Mouse (Mus musculus) frontal cortex, postnatal 10 days (tissue): ENCODE data around the gene Smarcc1.
A peak's percentile ranks its signal among the peaks of the same experiment; 100 is the strongest.

Experiments used
- DNase-seq, 2 experiments: peaks; one replicate each; pipeline ENCODE4 v3.0.0; 2022; ENCODE audit warnings: low spot score in 2 of 2, mixed read lengths in 1 of 2

Gene Smarcc1

DNA sequence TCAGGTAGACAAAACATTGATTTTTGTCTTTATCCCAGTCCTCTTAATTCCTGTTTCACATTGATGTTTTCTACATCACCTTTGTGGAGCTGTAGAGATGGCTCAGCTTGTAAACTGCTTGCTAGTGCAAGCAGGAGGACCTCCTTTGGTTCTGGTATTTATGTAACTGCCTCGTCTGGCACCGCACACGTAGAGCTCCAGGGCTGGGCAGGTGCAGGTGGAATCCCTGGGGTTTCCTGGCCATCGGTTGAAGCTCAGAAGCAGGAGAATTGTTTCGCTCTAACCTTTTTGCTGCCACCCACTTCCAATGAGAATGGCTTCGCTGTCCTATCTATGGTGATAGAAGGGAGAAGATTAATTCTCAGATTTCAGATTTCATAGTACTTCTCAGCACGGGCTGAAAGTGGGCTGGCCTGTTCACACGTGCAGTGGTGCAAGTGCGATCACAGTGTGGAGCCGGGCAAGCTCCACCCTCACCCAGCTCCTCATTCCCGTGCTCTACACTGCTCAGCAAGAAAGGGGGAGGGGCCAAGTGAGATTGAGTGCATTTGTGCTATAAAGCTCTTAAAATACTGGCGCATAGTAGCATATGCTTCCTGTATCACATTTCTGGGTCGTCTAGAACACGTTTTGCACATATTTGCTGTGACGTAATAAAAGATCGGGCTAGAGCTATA, 113.0 kb downstream of the Smarcc1 start:
- DNase-seq = no peak

DNA sequence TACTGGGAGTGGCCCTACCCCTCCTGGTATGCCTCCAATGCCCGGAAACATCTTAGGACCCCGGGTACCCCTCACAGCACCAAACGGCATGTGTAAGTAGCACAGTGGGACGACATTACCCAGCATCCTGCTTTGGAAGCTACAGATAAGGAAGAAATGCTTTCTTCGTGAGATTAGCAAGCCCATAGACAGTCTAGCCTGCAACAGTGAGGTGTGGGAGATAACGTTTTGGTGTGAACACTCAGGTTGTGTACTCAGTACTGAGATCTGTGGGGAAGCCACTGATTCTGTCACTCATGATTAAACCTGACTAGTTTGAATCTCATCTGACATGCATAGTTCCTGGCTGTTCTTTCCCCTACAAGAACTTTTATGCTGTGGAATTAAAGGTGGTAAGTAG, 117.5 kb downstream of the Smarcc1 start:
- DNase-seq = no peak

DNA sequence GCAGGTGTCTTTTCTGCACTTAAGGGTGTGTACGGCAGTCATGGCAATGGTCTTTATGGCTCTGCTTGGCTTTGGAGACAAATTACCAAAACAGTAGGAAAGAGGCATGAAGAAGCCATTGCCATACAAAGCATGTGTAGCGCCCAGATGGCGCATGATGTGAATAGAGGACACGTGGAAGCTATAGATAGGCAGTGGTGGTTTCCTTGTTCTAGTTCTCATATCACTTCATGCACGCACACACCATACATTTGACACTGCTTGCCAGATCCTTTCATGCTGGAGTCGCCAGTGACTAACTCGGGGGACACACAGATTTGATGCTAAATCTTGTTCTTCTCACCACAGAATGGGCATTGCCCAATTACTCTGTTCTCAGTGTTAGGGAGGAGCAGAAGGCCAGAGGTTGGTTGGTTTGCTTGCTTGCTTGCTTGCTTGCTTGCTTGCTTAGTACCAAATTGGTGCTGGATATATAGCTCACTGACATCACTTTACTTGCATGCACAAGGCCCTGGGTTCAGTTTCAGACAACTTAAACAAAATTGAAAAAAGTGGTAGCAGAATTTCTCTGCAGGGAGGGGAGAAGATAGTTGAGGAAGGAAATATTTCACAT, 125.8 kb downstream of the Smarcc1 start, which contains the start of gene Cspg5:
Cspg5 (plus strand) TSS at position 563 of the 613 bp plus-strand sequence.
- no peak for DNase-seq

DNA sequence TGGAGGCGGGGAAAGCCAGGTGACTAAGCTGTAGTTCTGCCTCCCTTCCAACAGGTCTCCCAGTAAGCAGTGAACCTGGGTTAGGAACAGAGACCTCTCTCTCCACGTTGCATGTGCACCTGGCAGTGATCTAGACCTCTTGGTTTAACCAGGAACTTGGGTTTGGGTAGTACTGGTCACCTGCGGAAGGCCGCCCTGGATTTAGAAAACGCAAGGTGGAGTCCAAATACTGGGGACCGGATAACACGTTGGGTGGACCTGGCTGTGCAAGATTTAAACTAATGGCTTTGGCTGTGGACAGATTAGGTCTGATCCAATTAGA, 127.0 kb downstream of the Smarcc1 start:
- DNase-seq = no peak

DNA sequence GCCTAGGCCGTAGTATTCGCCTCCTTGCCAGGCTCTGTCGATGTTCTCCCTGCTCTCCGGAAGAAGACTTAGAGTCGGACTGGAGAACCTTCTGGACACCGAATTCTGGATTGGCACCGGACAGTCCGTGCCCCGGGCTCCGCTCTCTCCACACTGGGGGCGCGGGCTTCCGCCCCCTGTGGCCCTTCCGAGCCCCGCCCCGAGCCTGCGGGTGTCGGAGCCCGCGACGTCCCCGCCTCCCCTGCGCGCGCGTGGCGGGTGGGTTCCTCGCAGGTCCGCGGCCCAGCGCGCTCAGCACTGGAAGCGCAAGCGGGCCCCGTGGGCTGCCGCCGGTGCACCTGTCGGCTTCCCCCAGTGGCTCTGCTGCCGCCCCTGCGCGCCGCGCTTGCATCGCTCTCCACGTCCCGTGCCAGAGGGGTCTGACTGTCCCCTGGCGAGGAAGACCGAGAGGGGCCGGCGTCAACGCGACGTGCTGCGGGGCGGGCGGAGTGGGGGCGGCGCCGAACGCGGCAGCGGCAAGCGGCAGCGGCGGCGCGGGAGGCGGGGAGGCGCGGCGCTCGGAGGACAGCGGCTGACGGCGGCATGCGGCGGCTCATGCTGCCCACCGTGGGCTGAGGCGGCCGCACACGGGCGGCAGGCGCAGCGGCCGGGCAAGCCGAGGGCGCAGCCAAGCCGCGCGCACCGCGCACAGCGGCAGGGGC, 127.5 kb downstream of the Smarcc1 start:
- peak; percentile 65 to 72 for DNase-seq

DNA sequence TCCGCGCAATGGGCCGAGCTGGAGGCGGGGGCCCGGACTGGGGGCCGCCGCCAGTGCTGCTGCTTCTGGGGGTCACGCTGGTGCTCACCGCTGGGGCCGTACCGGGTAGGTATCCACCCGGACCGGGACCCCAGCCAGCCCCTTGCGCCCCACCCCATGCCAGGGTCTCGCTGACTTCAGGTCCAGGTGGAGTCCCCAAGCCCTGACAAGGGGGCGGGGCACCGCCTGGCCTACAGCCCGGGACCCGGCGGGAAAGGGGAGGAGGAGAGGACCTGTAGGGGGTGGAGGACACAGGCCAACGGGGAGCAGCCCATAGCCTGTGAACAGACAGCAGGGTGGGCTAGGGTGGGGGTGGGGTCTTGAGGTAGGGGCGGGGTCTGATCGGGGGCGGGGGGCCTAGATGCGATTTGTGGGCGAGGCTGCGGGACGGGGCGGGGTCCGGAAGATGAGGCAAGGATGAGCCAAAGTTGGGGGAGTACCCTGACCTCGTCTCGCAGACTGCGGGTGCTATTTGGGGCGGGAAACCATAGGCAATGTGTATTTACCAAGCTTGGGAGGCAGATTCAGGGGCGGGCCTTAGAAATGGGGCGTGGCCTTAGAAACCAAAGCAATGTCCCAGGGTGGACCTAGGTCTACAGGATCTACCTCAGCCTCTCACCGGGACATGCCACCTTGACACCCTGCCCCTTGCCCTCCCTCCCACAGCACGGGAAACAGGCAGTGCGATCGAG, 128.2 kb downstream of the Smarcc1 start:
- DNase-seq = peak; percentile 79 to 83

DNA sequence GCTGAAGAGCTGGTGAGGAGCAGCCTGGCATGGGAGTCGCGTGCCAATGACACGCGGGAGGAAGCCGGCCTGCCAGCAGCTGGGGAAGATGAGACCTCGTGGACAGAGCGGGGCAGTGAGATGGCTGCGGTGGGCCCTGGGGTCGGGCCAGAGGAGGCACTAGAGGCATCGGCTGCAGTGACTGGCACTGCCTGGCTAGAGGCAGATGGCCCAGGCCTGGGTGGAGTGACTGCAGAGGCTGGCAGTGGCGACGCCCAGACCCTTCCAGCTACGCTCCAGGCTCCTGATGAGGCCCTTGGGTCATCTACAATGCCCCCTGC, 128.8 kb downstream of the Smarcc1 start:
- no peak for DNase-seq

DNA sequence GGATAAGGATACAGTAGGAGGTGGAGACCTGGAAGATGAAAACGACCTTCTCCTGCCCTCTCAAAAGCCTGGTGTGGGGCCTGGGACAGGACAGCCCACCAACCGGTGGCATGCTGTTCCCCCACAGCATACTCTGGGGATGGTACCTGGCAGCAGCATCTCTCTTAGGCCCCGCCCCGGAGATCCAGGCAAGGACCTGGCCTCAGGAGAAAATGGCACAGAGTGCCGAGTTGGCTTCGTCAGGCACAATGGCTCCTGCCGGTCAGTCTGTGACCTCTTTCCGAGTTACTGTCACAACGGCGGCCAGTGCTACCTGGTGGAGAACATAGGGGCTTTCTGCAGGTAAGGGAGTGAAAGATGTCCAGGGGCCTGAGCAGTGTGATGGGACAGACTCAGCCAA, 129.5 kb downstream of the Smarcc1 start:
- no peak for DNase-seq

DNA sequence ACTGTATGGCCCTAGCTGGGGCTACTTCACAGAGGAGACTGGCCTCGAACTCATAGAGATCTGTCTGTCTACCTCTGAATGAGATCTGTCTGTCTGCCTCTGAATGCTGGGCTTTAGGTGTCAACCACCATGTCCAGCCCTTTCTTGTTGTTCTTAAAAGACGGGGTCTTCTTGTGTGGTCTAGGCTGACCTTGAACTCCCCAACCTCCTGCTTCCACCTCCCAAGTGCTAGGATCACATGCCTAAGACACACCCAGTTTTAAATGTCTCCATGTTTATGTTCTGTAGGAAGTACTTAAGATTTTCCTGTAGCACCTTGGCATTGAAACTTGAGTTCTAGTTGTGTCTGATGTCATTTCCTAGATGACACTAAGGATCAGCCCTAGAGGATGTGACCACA, 131.4 kb downstream of the Smarcc1 start:
- no peak for DNase-seq

DNA sequence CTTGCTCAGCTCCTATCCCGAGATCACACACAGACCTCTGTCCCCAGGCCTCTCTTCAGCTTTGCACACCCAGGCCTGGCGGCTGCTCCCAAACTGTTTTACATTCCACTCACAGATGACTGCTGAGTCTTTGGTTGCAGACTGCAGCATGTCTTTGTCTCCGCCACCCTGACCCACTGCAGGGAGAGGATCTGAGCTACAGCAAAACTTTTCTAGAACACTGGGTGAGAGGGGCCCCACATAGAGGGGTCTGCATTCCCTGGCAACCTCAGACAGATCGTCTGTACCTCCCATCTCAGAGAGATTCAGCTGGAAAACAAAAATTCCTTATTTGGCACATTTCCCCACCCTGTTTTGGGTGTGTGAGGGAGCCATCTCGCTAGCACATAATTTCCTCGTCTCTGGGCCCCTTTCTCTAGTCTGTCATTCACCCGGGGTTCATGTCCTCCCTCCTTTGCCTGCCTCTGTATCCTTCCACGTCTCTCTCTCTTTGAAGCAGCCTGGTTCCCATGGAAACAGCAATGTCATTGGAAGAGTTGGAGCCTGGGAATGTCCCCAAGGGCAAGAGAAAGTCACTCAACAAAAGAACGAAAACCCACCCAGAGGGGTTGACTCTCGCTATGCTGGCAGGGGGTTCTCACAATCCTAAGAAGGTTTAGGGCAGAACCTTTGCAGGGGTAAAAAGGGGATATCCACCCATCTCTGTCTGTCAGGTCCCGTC, 132.5 kb downstream of the Smarcc1 start:
- DNase-seq = peak; percentile 62 to 72

DNA sequence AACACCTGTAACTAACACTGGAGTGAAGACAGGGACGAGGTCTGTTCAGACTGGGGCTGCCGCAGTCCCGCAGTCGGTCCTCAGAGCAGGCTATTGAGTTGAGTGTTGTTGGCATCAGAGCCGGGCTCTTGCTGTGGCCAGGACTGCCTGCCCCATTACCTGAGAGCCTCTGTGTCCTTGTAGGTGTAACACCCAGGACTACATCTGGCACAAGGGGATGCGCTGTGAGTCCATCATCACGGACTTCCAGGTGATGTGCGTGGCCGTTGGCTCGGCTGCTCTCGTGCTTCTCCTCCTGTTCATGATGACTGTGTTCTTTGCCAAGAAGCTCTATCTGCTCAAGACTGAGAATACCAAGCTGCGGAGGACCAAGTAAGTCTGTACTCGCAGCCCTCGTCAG, 133.3 kb downstream of the Smarcc1 start:
- no peak for DNase-seq

DNA sequence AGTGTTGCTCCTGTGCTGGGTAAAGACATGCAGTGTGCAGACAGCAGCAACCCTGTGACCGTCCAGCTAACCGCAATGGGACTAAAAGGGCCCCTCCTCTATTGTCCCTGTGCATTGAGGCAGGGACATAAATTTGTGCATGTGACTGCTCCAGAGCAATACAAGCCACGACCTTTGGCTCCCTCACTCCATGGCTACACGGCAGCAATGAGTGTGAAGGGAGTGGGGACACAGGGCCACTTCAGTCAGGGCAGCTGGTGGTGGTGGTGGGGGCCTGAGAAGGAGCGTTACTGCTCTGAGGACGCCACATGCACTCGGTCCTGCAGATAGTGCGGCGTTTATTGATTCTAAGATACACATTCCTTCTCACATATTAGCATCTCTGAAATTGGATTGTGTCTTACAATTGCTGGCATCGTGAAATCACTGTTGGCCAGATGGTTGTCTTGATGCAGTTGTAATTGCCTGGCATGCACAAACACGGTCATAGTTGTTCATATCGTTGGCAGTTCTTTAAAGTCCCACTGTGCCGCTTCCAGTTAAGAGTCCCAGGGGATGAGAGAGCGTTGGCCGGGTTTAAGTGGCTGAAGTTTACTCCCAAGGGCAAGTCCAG, 138.0 kb downstream of the Smarcc1 start:
- DNase-seq = no peak

DNA sequence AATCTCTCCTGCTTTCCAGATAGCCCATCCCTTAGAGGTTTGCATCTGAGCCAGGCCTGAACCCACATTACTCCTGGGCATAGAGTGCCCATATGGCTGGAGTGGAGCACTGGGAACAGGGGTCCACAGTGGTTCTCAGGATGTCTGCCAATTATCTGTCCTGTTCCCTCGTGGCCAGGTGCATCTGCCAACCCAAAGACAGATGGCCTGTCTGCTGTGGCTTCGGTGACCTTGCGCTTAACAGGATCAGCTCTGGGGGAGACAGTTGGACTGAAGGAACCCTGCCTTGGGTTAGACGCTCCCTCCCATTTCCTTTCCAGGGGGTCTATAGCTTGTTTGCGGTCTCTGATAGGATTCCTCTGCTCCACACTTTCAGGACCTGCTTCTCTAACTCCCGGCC, 141.1 kb downstream of the Smarcc1 start:
- no peak for DNase-seq

DNA sequence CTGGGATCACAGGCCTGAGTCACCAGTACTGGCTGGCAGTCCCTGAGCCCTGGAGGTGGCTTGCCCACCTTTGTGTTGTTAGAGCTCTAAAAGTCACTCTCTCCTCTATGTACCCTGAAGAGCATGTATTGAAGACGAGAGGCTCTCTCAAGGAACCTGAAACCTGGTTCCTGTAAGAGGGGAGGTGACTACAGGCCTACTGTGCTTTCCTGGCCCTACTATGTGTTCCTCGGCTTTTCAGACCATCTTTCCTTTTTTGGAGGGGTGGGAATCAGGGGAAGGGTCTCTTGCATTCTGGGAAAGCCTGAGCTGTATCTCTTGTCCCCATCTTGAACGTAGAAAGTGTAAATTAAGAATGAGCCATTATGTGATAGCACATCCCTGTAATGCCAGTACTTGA, 141.6 kb downstream of the Smarcc1 start:
- no peak for DNase-seq

DNA sequence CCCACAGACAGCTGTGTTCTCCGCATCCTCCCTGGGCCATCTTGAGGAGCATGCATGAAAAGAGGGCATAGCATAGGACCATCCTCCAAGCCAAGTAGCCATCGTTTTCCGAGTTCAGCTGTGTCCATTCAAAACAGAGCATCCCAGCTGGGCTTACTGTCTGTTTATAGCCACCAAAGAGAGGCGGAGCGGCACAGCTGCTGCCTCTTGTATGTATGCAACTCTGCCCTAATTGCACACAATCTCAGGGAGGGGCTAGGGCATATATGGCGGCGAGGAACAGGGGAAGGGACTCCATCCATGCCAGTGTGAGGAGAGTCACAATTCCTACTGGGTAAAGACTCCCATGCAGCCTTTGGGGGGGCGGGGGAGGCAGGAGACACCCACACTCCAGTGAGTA, 145.7 kb downstream of the Smarcc1 start:
- DNase-seq = no peak

DNA sequence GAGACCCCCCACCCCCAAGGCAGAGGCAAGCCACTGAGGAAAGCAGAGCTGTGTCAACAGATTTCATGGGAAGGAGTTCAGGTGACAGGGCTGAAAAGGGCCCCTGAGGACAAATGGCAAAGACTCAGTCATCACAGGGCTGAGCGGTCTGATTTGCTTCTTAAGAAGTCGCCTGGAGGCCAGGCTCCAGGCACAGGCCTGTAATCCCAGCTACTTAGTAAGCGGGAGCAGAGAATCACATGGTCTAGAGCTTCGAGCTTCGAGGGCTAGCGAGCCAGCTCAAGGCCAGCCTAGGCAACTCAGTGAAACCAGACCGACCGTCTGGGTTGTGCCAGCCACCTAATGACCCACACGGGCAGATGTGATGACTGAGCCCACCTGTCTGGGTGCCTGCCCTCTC, 147.5 kb downstream of the Smarcc1 start:
- DNase-seq = no peak

DNA sequence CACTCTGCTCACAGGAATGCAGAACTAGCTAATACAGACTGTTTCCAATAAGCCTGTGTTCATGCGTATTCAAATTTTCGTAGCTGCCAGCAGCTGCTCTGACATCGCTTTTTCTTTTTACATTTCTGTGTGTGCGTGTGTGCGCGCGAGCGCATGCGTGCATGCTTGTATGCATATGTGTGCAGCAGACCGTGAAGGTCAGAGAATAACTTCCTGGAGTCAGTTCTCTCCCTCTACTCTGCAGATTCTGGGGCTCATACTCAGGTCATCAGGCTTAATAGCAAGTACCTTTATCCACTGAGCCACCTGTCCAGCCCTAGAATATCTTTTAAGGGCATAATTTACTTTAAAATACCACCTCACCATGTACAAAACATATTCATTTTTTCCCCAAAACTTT, 150.9 kb downstream of the Smarcc1 start:
- no peak for DNase-seq

DNA sequence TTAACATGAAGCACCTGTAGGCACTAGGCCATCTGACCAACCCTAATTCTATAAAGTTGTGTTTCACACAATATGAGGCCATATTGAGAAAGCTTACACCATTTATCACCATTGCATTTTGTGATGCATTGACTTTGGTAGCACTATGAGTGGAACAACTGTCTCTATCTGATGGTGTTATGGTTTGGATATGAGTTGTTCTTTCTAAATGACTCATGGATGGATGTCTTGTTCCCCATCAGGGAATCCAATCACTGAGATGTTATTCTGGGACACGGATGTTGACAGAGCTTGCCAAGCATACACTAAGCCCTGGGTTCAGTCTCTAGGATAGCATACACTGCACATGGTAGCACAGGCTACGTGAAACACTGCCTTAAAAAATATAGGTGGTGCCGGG, 154.8 kb downstream of the Smarcc1 start:
- DNase-seq = no peak

DNA sequence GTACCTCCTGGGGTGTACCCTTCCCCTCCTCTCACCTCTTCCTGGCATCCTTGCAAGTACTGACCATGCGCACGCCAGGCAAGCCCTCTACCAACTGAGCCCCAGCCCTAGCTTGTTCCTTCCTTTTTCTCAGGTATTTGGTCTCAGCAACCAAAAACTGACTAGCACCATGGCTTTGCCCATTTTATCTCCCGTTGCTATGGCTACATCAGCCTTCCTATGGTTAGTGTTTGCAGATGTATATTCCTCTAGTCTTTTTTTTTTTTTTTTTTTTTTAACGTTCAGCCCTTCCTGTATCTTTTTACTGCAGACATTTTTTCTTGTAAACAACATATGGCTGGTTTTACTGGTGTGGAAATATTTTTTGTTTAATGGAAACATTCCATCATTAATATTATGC, 156.0 kb downstream of the Smarcc1 start:
- no peak for DNase-seq

DNA sequence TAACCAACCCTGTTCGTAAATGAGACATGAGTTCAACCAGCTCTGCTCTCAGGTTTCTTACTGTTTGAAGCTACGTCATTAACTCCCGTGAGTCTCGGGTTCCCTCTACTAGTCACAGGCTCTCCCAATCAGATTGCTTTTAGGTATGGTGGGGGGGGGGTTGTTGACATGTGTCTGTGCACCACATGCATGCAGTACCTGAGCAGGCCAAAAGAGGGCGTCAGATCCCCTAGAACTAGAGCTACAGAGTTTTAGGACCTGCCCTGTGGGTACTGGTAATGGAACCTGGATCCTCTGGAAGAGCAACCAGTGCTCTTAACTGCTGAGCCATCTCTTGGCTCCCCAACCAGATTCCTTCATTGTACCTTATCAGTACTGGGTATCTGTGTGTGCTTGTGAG, 158.4 kb downstream of the Smarcc1 start:
- DNase-seq = no peak

DNA sequence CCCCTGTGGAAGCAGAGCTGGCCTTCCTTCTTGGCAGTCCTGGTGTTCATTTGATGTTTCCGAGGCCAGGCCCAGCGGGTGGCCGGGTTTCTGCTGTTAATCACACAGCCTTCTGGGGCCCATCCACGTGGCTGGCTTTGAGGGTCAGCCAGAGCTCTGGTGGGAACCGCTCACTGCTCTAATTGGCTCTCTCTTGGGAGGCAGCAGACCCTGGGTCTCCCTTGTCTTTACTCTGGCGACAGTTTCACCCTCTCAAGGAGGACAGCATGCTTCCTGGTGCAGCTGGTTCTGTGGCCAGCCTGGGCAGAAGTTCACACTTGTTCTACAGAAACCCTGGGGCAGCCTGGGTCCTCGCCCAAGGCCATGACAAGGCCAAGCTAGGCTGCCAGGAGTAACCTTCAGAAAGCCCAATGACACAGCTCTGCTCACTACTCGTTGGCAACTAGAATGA, 159.9 kb downstream of the Smarcc1 start:
- DNase-seq = peak; percentile 67 to 85
